Mouse (Mus musculus) lung, postnatal 0 days (tissue): ENCODE measurements around the gene Nek1.
A peak's percentile ranks its signal among the peaks of the same experiment; 100 is the strongest.

Experiments
- CTCF ChIP-seq: IDR thresholded peaks from 2 replicates; pipeline ENCODE4 v1.5.1; 2016; ENCODE audit warnings: antibody characterized with exemption, mild to moderate bottlenecking
- EP300 ChIP-seq: IDR thresholded peaks from 2 replicates; pipeline ENCODE4 v1.6.1; 2016; ENCODE audit warnings: antibody characterized with exemption, mild to moderate bottlenecking, control low read depth

DNA sequence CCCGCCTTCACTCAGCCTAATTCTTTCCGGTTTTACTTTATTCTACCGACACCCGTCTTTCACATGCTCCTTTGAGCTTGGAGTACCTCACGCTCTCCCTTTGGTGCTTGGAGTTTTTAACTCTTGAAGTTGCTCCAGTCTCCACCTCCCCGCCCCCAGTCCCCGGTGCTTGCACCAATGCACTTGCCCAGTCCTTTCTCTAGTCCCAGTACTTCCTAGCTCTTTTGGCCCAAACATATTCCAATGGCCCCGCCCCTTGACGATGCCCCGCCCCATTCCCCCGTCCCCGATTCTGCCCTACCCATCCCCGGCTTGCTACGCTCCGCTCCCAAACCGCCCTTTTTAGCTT, 460 bp upstream of the Nek1 start:
- TF ChIP-seq CTCF (no peak), EP300 (0 out of 2 replicates have a peak, but pooled peaks have one; percentile 11)
